Mouse (Mus musculus): Measurements from ENCODE around the gene Trim72.

GRCm38 (mm10) chr7:128032989-128033293 lies 29.2 kb downstream of the Trim72 start:
- TF ChIP-seq GATA1 (IDR thresholded peaks at IDR 0.05; ENCODE audit: low read length) (no peak), TAL1 (IDR thresholded peaks at IDR 0.05; ENCODE audit: low read length) (no peak)

Data from erythroblast, embryonic 14.5 days (primary cell).